Mouse (Mus musculus) stomach, postnatal 0 days (tissue): ENCODE data around the gene Cpsf4l. TPM values are rescaled to one million over a fixed set of nuclear protein-coding genes. Genes with fewer than 3 reads are reported as not detected.
A peak's percentile ranks its signal among the peaks of the same experiment; 100 is the strongest.

Experiments used
- ATAC-seq: fragments of 200-750 bp; cut with Nextera tagmentation; 2 replicates; pipeline ENCODE4 v1.8.0; 2017; ENCODE audit not compliant: low FRiP score, low TSS enrichment
- DNase-seq: peaks from one replicate; pipeline ENCODE4 v3.0.0-alpha.2; 2016; ENCODE audit warnings: low spot score
- H3K27ac ChIP-seq: fragments of 300-500 bp; sonication (generic); replicated peaks from 2 replicates; pipeline ENCODE4 v1.5.1; 2014; ENCODE audit warnings: mild to moderate bottlenecking, control low read depth
- H3K27me3 ChIP-seq: fragments of 300-500 bp; sonication (generic); 2 replicates; pipeline ENCODE4 v1.6.1; 2014; ENCODE audit warnings: low read length; ENCODE audit not compliant: control insufficient read depth, insufficient read depth
- H3K36me3 ChIP-seq: fragments of 300-500 bp; sonication (generic); 2 replicates; pipeline ENCODE4 v1.6.1; 2014; ENCODE audit warnings: low read length, mixed read lengths; ENCODE audit not compliant: control insufficient read depth, insufficient read depth
- H3K4me1 ChIP-seq: fragments of 300-500 bp; sonication (generic); replicated peaks from 2 replicates; pipeline ENCODE4 v1.6.1; 2014; ENCODE audit warnings: antibody characterized with exemption; ENCODE audit not compliant: control insufficient read depth, insufficient read depth
- H3K4me2 ChIP-seq: fragments of 300-500 bp; sonication (generic); replicated peaks from 2 replicates; pipeline ENCODE4 v1.6.1; 2014; ENCODE audit warnings: low read depth, mild to moderate bottlenecking, control low read depth, moderate library complexity
- H3K4me3 ChIP-seq: fragments of 300-500 bp; sonication (generic); 2 replicates; pipeline ENCODE4 v1.5.1; 2014; ENCODE audit warnings: low read depth, low read length, control low read depth
- H3K9ac ChIP-seq: fragments of 300-500 bp; sonication (generic); 2 replicates; pipeline ENCODE4 v1.6.1; 2014; ENCODE audit warnings: mild to moderate bottlenecking, low read length, control low read depth, mixed read lengths
- H3K9me3 ChIP-seq: fragments of 300-500 bp; sonication (generic); 2 replicates; pipeline ENCODE4 v1.6.1; 2016; ENCODE audit warnings: low read length; ENCODE audit not compliant: control insufficient read depth
- CTCF ChIP-seq: IDR thresholded peaks from 2 replicates; pipeline ENCODE4 v1.5.1; 2016; ENCODE audit warnings: antibody characterized with exemption, low read depth, mild to moderate bottlenecking, moderate library complexity
- EP300 ChIP-seq: optimal IDR thresholded peaks from 2 replicates; pipeline ENCODE3; 2016; ENCODE audit warnings: antibody characterized with exemption
- WGBS: fragments of 180-500 bp; shearing (Covaris S2); extraction: QIAGEN DNeasy Blood & Tissue Kit; methylation state at CpG from one replicate; pipeline ENCODE4 v1.1.7; 2014; 5-methylcytosine and 5-hydroxymethylcytosine counted together
- polyA plus RNA-seq: library from polyadenylated mRNA; unstranded; fragments of >200 nt; fragmentation: Nextera tagmentation; extraction: Ambion mirVana; gene quantifications from 2 replicates; pipeline ENCODE4 v1.2.1, GENCODE M21; 2015

Cpsf4l gene
- polyA plus RNA-seq, 1 experiment from 2014 or later, result 0.19 TPM

DNA sequence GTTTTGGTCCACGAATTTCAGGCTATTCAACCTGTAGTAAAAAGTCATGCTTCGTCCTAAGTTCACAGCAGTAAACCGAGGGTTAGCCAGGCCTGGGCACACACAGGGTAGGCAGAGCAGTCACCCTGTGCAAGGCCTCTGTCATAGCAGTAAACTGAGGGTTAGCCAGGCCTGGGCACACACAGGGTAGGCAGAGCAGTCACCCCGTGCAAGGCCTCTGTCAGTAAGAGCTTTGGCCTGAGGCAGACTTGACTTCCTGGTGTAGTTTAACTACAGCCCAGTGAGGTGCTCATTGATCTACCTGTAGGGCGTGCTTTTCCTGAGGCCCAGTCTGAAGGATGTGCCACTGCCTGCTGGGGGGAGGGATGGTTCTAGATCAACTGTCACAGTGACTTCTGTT lies 18.5 kb downstream of the Cpsf4l start:
- TF ChIP-seq EP300 (no peak), CTCF (no peak)
- Histone ChIP-seq H3K4me2 (no peak overlapping the region), H3K36me3 (peaks cover 21% of the 10 kb centered on the region), H3K27ac (no peak overlapping the region), H3K4me1 (no peaks in the 10 kb centered on the region), H3K4me3 (no peak overlapping the region), H3K9me3 (no peaks in the 10 kb centered on the region), H3K27me3 (no peaks in the 10 kb centered on the region), H3K9ac (no peak overlapping the region; the same call in 1 of the 2 replicates)
- 77% methylated on average over 5 of the region's 5 CpGs for WGBS
- peak; percentile 23 for DNase-seq
- peak; percentile 51 for ATAC-seq

DNA sequence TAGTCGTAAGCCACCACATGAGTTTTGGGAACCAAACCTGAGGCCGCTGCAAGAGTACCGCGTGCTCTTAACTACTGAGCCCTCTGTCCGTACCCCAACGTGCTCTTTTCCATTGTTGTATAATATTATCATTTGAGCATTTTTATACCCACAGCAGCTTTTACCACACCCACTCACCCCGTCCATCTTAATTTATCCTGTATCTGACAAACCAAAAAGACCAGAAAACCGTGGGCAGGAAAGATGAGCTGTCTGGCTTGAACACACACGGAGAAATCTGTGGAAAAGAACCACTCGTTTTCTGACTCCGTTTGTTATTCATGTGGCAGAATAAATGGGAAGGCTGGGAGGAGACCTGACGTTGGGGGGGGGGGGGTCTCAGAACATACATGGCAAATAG lies 19.3 kb downstream of the Cpsf4l start:
- DNase-seq (no peak), ATAC-seq (no peak)
- Histone ChIP-seq H3K4me2 (no peak overlapping the region), H3K9ac (no peak overlapping the region; the same call in 1 of the 2 replicates), H3K27ac (no peak overlapping the region), H3K4me1 (no peaks in the 10 kb centered on the region), H3K9me3 (no peaks in the 10 kb centered on the region), H3K27me3 (no peaks in the 10 kb centered on the region), H3K4me3 (no peak overlapping the region), H3K36me3 (peaks cover 21% of the 10 kb centered on the region)
- TF ChIP-seq CTCF, result no peak
- TF ChIP-seq EP300, result no peak
- WGBS, result 79% methylated on average over 12 of the region's 12 CpGs

- H3K27ac ChIP-seq, result no peak overlapping the region
- H3K4me1 ChIP-seq, result 0 out of 2 replicates have a peak, but pooled peaks cover 3% of the 10 kb centered on the region
- DNase-seq (no peak), ATAC-seq (no peak)
- peaks cover 7% of the 10 kb centered on the region for H3K36me3 ChIP-seq
- H3K4me3 ChIP-seq, result no peak overlapping the region
- WGBS, result 71% methylated on average over 2 of the region's 2 CpGs
- no peak overlapping the region for H3K9ac ChIP-seq
- no peak overlapping the region for H3K4me2 ChIP-seq
- H3K27me3 ChIP-seq, result no peaks in the 10 kb centered on the region
- no peaks in the 10 kb centered on the region for H3K9me3 ChIP-seq
- TF ChIP-seq EP300 (no peak), CTCF (no peak)
Observed at GRCm38 (mm10) chr11:113687031-113687430, 22.8 kb downstream of the Cpsf4l start.

DNA sequence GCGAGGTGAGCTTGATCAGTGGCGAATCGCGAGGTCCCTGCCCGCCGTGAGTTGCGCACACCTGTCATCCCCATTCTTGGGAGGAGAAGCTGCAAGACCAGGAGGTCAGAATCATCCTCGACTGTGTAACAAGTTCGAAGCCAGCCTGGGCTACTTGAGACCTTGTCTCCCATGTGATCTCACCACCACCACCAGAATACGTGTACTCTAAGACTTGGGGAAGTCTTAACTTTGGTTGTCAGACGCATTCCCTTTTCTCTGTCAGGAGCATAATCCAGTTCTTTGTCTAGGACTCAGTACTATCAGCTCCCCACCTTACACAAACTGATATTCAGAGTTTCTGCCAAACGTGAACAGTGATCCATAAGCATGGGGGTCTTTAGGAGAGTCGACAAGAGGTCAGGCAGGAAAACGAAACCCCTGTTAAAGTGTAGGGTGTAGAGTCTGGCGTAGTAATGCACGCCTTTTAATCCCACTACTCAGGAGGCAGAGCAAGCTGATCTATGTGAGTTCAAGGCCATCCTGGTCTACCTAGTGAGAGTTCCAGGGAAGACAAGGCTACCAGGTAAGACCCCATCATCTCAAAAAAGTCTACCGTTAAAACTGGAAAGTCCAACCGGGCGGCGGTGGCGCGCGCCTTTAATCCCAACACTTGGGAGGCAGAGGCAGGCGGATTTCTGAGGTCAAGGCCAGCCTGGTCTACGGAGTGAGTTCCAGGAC lies 24.9 kb downstream of the Cpsf4l start:
- ATAC-seq, result no peak
- H3K27me3 ChIP-seq, result no peaks in the 10 kb centered on the region
- 36% methylated on average over 25 of the region's 25 CpGs for WGBS
- peaks cover 5% of the 10 kb centered on the region for H3K36me3 ChIP-seq
- peak overlapping the region; percentile 95 for H3K4me3 ChIP-seq
- DNase-seq, result no peak
- H3K4me1 ChIP-seq, result peaks cover 3% of the 10 kb centered on the region; the same call in 1 of the 2 replicates
- no peaks in the 10 kb centered on the region for H3K9me3 ChIP-seq
- H3K4me2 ChIP-seq, result peak overlapping the region; percentile 88
- peak overlapping the region; percentile 97 for H3K27ac ChIP-seq
- H3K9ac ChIP-seq, result peak overlapping the region; percentile 92
- TF ChIP-seq CTCF (no peak), EP300 (no peak)

DNA sequence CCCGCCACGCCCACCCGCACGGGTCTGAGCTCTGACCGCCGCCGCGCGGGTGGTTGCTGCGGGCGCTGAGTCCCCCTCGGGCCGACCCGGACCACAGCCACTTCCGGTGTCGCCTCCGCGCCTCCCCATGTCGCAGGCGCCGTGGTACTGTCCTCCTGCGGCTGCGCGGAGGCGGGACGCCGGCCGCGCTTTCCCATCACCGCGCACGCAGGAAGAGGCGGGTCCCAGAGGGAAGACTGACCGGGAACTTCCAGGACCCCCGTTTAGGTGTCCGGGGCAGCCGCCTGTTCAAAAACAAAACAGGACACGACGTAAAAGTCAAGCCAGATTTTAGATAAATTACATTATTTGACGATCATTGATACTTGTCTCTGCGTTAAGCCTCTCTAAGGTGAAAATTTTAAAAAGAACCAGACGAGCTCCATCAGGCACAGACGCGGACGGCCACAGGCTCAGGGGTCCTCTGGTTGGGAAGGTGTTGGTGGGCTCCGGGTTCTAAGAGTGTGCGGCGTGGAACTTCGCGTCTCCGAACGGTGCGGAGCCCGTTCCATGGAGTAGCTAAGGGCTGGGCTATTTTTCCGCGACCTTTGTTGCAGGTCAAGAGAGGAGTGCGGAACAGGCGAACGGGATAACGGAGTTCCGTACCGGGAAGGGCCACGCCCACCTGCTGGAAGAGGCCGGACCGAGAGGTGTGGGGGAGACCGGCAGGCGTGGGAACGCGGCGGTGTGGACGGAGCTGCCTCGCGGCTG lies 25.7 kb downstream of the Cpsf4l start, which contains the start of the genes Fam104a and D11Wsu47e:
Fam104a (minus strand) TSS at position 199 of the 750 bp plus-strand sequence.
D11Wsu47e (plus strand) TSS at position 456 of the 750 bp plus-strand sequence.
- Histone ChIP-seq H3K4me2 (peak within 1 kb of the TSS; percentile 88), H3K4me1 (peaks cover 3% of the 10 kb centered on the region; the same call in 1 of the 2 replicates), H3K9ac (peak within 1 kb of the TSS; percentile 92), H3K36me3 (peaks cover 5% of the 10 kb centered on the region; the same call in 1 of the 2 replicates), H3K27ac (peak within 1 kb of the TSS; percentile 97), H3K4me3 (peak within 1 kb of the TSS; percentile 95), H3K9me3 (no peaks in the 10 kb centered on the region), H3K27me3 (no peaks in the 10 kb centered on the region)
- under 1% methylated on average over 68 of the region's 73 CpGs for WGBS
- ATAC-seq (peak; percentile 95), DNase-seq (peak; percentile 96)
- TF ChIP-seq EP300 (peak; percentile 97), CTCF (0 out of 2 replicates have a peak, but pooled peaks have one; percentile 3)
